Mouse (Mus musculus): ENCODE data around the gene Gpr132.

GRCm38 (mm10) chr12:112853050-112853729, 14.8 kb downstream of the Gpr132 start:
- TF ChIP-seq CTCF (IDR thresholded peaks at IDR 0.05; ENCODE audit: low read depth, low read length) (no peak), POLR2AphosphoS5 (IDR thresholded peaks at IDR 0.05; ENCODE audit: insufficient replicate concordance, low read depth, low read length) (no peak)
